Mouse (Mus musculus) adrenal gland, adult 2 months (tissue): ENCODE measurements at regions not wholly inside any gene's neighbourhood (a gene's known extent, or its start where the extent isn't known, plus 50 kb on each side); places are given as distances from the start of the nearest gene placed in this dataset.
A peak's percentile ranks its signal among the peaks of the same experiment; 100 is the strongest.

ENCODE experiments used
- DNase-seq: peaks from one replicate; pipeline ENCODE4 v3.0.0; 2021

DNA sequence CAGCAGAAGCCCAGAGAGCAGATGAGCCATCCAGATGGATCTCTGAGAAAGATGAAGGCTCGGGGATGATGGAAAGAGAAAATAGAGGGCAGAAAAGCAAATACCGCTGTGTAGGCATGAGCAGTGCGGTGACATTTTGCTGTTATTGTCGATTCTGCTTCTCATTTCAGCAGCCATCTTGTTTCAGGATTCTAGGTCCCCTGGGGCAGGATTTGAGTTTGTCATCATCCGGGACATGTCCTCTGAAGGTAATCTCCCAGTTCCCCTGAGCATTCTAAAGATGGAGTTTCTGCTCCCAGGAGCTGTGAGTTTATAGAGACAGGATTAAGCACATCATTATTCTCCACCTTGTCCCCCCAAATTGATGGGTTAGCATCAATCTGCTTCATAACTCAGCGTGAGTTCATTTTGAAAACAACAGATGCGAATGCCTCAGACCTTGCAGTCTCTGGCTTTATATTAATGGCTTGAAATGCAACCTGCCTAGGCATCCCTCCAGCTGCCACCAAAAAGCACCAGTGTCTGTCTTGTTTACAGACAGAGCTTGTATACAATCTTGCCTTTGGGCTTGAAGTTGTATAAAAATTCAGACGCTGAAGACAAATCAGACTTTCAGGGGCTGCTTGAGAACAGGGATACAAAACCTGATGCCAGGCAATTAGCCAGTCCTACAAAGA, 128.6 kb upstream of the Foxa2 start:
- DNase-seq = no peak

DNA sequence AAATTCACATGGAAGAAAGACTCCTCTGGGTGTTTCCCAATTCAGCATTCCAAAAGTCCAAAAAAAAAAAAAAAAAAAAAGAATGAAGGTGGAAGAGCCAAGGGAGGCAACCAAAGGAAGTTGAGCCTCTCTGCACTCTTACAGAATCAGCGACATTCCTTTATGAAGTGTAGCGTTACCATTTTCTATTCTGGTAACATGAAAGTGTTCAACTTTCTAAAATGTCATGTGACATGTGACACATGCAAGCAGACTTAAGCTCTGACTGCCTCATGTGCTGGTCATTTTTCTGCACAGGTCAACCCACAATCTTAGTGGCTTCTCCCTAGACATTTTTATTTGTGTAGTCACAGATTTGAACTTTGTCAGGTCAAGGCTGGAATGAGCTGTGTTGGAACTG, 133.5 kb upstream of the Foxa2 start:
- DNase-seq = peak; percentile 3

DNA sequence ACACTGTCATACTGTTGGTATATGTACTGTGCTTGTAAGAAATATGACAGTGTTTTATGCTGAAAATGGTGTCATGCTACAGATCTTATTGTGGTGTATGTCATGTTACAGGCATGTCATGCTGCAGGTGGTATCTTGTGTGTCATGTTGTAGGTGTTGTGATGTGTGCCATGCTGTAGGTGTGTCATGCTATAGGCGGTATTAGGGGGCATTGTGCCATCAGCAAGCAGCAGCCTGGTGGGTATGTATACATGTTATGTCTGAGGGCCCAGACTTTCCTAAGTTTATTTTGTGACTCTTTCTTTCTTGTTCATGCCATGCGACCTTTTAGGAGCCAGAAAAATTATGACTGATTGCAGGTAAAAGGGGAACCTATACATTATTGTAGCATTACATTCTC, 134.7 kb upstream of the Foxa2 start:
- no peak for DNase-seq

DNA sequence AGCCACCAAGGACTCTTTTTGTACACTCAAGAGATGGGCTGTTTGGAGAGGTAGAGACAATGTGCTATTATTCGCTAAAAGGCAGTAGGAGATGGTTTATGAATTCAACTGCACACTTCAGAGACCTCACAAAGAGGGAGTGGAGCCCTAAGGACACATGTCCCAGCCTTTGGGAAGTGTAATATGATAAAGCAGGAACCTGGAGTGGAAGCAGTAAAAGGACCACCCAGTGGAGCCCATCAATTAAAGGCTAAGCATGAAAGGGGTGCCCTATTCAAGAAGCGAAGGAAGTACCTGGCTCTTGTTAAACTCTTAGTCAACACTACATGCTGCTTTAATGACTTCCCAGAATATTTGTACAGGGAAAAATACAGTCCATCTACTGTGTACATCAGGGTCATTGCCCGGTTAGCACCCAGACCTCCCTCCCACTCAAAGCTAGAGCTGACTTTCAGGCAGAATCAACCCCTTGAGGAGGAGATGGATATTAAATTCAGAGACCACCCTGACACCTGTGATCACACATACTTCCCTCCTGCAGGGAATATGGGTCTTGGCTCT, 135.8 kb upstream of the Foxa2 start:
- no peak for DNase-seq

DNA sequence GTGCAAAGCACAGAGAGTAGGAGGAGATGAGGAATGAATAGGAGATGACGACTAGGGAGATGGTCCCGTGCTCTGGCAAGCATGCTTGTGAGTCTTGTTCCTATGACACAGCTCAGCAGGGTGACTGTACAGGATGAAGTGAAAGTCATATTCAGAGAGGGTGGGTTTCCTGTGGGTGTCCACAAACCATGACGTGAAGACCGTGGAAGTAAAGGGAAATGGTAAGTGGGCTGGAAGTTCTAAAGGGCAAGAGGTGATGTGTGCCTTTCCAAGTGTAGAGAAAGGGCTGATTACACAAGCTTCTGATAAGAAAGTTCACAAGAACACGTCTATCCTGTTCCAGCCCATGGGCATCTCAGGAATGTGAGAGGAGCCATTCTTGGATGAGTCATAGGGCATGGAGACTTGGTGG, 138.0 kb upstream of the Foxa2 start:
- no peak for DNase-seq

DNA sequence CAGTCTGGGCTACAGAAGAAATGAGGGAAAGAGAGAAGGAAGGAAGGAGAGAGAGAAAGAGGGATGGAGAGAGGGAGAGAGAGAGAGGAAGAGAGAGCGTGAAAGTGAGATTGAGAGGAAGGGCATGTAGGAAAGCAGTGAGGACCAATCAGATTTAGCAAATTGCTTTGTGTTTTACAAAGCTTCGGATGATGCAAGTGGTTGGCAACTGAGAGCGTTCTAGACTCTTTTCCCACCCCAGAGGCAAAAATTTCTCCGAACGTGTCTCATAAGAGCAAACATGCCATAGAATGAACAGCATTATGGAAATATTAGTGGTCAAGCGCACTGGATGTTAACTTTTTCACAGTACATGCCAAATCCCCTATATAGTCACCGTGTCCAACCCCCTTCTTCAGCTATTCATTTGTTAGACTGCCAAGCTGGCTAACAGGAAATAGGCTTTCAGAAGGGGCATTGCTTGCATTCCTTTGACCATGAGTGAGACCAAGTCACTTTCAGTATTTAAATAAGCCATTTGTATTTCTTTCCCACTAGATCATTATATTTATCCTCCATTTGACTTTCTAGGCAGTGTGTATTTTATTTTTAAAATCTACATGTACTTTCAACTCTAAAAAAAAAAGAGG, 139.7 kb upstream of the Foxa2 start:
- DNase-seq = no peak

DNA sequence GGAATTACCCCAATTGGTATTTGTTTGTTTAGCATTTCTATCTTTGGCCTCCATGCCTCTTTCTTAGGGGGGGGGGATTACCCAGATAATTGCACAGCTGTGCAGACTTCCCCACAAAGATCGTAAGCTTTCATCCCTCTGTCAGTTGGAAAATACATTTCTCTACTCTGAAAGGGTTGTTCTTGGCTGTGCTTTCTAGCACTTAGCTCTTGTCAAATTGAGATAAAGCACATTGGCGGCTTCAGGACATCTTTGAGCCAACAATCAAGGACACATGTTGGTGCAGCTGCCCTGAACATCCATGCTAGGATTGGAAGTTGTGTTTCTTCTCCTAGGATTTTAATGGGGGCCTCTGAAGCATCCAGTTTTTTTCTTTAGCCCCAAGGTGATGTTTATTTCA, 142.1 kb upstream of the Foxa2 start:
- no peak for DNase-seq

DNA sequence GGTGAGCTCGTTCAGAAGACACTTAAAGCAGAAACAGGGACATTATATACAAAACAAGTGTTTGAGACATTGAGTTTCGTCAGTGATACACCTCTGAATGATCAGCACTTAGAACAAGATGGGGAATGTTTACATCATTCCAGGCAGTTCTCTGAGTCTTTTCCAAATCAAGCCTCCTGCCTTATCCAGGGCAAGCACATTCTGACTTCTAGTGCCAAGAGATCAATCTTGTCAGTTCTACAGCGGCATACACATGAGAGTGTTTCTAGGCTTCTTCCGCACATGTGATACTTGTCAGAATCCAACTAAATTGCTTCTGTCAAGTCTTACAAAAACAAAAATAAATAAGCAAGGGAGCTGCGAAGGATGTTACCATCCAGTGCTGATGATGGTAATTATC, 142.5 kb upstream of the Foxa2 start:
- no peak for DNase-seq

DNA sequence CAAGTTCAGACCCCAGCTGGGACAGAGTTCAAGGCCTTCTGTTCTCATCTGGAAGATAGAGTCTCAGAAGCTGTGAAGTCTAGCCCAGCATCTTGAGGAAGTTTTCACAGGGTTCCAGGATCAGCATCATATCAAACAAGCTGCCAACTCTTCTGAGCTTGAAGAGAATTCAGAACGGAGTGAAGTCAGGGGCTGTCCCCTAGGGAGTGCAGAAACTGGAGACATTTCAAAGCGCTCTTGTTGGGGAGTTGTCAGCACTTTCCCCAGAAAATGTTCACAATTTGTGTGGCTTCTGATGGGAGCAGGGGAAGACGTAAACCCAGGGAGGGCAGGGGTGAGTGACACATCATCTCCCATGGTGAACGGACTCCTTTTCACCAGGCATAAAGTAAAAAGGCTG, 146.2 kb upstream of the Foxa2 start:
- DNase-seq = no peak

DNA sequence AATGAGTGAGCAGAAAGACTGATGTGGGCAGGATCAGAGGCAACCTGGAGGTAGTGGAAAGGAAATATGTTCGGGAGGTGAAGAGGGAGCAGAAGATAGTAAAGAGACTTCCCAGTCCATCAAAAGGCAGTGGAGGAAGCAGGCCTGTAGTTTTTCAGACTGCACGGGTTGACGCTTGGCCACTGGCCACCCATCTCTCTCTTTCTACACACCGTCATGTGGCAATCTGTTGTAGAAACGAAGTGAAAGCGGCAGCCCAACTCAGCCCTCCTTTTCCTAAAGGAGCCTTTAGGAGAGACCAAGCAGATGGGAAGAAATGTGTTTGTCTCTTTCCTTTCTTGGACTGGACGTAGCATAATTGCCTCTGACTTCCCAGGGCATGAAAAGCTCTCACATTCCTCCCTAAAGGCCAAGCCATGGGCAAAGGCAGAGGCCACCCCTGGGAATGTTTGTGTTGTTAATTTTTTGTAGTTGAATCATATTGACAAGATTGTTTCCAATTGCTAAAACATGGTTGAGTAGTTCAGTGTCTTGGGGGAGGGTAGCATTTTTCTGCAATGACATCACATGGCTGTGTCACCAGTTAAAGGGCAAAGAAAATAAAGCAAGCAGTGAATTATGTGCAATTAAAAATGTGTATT, 150.7 kb upstream of the Foxa2 start:
- DNase-seq = peak; percentile 46

DNA sequence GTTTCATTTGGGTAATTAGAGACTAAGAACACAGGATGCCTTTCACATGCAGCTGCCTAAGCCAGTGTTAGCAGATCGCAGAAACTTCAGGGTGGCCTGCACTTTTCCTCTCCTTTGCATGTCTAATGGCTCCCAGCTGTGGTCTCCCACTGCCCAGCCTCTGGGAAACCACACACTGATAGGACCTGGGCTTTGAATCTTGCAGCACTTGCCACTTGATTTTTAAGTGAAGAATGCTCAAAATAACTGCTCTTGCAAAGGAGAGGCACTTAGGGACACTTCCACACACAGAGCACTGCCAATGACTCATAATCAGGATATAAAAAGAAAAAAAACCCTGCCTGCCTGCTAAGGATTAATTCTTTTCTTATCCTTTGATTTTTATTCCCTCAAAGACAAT, 159.9 kb upstream of the Foxa2 start:
- DNase-seq = no peak

DNA sequence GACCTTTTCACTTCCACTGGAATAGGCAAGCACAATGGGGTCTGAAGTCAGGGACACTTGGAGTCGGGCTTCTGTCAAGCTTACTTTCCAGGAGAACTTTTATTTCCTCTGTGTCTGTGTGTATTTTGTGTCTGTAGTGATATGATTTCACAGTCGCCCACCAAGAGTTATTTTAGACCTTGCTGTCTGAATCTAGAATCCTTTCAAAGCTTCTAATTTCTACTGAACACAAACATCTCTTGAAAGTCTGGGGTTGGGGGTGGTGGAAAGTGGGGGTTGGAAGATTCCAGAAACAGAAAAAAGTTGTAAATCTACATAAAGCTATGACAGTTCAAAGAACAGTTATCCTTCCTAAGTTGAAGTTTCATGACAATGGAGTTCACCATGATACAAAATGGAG, 164.0 kb upstream of the Foxa2 start:
- no peak for DNase-seq

DNA sequence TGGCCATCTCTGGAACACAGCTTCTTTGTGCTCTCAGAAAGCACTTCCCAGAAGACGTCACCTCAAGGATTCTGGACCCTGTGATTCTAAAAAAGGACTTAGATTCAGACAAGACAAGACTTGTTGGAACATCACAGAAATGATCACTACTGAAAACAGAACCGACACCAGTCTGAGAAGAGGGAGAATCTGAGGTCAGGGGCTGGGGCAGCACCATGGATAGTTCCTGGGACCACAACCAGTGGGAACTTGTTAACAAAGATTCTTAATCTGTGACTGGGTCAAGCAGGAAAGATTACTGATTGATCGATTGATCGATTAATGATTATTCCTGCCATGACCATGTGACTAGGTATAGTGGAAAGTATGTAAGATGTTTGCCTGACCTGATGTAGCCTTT, 170.4 kb upstream of the Foxa2 start:
- DNase-seq = no peak

DNA sequence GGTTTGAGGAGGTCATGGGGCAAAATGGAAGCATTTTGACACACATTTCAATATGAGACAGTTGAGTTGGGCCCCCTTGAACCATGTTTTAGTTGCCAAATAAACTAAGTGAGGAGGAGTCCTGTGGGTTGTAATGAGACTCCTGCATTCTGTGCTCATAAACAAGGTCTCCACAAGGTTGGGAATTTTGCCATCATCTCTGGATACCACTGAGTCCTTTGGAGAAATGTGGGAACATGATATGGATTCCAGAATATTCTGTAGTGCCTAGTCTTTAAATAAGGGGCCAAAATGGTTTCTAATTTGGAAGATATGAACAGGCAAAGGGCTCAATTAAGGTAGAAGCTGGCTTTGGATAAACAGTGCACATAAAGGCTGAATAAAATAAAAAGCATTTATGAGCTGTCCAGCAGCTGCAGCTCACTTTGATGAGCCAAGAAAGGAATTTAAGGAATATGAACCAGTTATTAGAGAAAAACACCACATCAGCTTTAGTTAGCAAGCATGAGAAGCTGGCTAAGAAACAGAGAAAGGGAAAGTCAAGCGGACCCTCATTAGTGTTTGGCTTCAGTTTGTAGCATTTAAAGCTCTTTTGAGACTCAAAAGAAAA, 161.3 kb upstream of the Sstr4 start:
- DNase-seq = no peak

DNA sequence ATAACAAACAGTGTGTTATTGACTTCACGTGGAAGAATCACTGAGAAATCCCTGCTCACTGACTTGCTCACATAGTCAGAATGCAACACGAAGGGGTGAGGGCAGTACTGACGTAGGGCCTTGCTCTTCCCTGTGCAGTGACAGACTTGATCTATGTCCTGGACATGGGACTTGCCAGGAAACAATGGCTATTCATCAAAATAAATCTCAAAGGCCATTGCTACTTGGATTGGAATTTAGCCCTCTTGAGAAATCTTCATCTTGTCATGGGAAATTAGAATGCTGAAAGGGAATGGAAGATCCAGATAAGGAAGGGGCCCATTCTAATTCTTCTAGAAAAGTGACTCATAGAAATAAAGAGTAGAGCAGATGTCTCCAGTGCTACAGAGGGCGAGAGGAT, 158.0 kb upstream of the Sstr4 start:
- no peak for DNase-seq

DNA sequence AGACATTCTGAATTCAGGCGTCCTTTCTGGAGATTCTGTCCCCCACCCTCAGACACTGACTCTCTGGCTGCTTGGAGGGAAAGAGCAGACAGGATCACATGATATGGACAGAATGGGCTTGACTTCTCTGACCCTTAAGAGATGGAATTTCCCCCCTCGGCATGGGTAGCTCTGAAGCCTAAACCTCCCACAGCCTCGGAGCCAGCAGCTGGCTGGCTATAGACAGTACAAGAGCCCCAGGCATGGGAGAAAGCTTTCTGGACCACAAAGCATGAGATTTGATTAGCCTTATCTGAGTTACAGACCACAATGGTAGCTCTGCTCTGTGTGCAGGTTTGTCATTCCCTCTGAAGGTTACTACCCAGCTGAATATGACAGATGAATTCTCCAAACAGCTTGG, 156.1 kb upstream of the Sstr4 start:
- peak; percentile 2 for DNase-seq

DNA sequence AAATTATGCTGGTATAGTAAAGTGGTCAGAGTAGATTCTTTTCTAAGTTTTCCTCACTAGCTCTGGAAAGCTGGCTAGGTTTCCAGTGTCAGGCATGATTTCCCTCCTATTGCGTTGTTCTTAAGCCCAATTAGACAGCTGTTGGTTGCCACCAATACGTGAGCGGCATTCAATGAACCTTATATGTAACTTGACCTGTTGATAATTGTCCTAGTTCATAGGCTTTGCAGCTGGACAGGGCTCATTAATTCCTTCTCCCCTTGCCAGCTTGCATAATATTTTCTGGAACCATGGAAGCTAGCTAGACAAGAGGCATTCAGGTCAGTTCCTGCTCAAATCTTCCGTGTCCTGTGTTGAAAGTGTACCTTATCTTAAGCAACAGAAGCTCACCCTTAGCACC, 152.9 kb upstream of the Sstr4 start:
- DNase-seq = no peak

DNA sequence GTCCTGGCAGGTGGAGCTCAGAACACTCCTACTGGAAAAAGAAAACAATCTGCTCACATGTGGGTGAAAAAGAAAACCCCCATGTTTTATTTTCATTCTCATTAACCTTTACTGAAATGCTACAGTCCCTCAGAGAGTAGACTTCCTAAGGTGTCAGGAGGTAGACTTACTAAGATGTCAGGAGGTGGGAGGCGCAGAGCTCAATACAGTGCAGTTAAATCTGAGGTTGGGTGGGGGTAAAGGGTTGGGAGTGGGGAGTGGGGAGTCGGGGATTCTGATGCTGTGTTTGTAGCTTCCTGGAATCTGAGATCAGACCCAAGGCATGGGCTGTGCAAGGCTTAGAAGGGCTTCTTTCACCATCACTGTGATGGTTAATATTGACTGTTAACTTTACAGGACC, 149.6 kb upstream of the Sstr4 start:
- no peak for DNase-seq

DNA sequence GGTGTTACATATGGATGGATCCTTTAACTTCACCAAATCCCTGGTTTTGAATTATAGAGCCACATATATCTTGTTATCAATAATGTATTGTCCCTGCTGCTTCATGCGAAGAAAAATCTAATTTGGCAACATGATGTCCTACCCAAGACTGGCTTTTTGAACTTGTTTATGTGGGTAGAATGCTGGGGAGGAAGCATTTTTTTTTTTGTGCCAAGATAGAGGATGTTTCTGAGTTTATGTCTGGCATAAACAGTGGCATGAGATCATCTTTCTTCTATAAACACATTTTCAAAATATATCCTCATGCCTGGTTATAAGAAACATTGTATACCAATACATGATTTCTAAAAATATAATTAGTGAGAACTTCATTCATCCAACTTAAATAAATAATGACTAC, 144.2 kb upstream of the Sstr4 start:
- DNase-seq = no peak

DNA sequence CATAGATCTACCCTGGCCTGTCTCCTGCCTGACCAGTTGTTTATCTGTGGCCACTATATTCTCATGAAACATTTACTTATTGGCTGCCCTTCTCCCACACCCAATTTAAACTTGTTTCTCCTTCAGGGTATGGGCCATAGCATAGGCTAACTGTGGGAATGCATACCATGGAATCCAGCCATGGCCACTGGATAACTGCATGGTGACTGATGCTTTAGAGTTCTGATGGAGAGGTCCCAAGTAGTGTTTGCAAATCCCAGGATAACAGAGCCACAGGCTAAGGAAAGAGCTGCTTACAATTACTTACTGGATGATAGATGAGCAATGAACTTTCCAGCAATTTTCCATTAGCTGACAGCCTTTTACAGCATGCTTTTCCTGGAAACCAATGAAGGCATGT, 139.5 kb upstream of the Sstr4 start:
- no peak for DNase-seq

DNA sequence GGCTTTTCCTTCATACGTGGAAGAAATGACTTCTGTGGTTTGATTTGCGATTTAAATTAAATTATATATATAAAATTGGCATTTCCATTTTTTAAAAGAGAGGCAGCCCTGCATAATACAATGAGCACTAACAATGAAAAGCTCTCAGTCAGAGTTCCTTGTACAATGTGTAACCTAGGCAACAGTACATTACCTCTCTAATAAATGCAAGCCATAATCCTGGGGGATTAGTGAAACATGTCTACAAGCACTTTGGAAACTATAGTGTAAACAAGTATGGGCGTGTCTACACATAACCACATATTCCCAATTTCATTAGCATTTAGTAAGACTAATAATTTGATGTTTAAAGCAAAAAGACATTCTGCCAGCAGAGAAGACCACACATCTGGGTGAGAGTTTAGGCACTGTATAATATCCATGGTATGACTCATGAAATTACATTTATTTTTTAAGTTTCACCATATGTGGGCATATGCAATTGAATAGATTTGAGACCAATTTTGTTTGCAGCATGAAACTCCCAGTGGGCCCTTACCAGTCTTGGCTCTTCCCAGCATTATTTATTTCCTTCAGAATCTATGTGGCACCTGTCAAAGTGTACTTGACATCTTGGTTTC, 130.9 kb upstream of the Sstr4 start:
- no peak for DNase-seq

DNA sequence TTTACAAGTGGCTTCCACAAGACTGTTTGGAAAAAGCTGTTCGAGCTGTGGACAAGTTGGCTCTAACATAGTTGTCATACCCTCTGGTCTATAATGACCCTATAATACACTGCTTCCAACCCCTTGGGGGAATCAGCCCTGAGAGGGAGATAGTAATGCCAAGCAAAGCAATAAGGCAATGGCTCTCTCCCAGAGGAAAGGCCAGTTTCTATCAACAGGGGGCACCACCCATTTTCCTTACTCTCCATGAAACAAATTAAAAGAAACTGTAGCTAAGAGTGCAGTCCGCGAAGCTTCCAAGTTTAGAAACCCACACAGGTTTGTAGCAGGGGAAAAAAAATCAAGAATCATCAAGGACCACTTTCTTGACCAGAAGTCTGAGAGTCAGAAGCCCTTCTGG, 115.9 kb upstream of the Sstr4 start:
- DNase-seq = peak; percentile 1

DNA sequence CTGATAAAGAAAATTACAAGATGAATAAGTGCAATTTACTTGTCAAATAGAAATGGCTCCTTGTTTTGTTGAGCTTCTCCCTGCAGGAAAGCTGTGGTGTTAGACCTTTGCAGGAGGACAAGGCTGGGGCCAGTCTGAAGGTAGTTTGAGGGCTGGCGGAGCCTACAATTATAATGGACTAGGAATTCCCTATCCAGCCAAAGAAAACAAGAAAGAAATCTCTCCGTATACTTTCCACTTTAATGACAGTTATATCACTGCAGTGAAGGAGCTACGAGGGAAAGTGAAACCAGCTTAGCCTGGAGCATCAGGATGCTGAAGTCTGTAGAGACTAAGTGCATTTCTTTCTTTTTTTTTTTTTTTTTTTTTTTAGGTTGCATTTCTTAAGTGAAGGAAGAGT, 104.8 kb upstream of the Sstr4 start:
- no peak for DNase-seq
